Mouse (Mus musculus): ENCODE results near the gene Acap3.

DNA sequence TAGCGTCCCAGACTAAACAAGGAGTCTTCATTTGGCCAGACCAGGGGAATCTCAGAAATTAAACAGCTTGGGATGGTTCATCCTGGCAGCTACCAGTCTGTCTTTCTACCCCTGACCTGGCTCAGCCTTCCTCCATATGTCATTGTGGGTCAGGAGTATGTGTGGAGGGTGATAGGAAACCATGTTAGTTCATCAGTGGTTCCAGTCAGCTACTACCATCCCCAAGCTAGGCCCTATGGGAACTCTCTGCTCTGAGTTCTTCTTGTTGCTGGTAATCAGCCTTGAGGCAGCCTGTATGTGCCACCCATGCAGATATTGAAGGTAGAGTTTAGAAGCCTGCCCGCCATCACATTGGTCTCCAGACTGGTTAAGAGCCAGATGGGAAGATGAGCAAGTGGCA, 6.7 kb downstream of the Acap3 start:
- TF ChIP-seq CTCF (IDR thresholded peaks at IDR 0.05; ENCODE audit: control insufficient read depth, insufficient read depth, low read length), result no peak
- TF ChIP-seq POLR2A (IDR thresholded peaks at IDR 0.05; ENCODE audit: borderline replicate concordance, control insufficient read depth, low read depth, low read length), result no peak

All from bone marrow, adult 2 months (tissue).